Mouse (Mus musculus): Measurements from ENCODE around the gene Tubb2b.

- no peak for TF ChIP-seq POLR2A (IDR thresholded peaks at IDR 0.05; ENCODE audit: insufficient read depth, low read depth, low read length)
- TF ChIP-seq CTCF (IDR thresholded peaks at IDR 0.05; ENCODE audit: insufficient read depth, low read depth, low read length): no peak
These were observed 15.6 kb downstream of the Tubb2b start for GRCm38 (mm10) chr13:34114654-34115053.
